Mouse (Mus musculus) kidney, embryonic 16.5 days (tissue): ENCODE measurements around the gene 4930412O13Rik. TPM values are rescaled to one million over a fixed set of nuclear protein-coding genes. Genes with fewer than 3 reads are reported as not detected.

Experiments
- ATAC-seq: fragments of 200-750 bp; cut with Nextera tagmentation; 2 replicates; pipeline ENCODE4 v1.8.0; 2017; ENCODE audit warnings: moderate TSS enrichment; ENCODE audit not compliant: low FRiP score, low TSS enrichment
- H3K27ac ChIP-seq: fragments of 300-500 bp; sonication (generic); 2 replicates; pipeline ENCODE4 v1.5.1; 2014; ENCODE audit warnings: low read length
- H3K27me3 ChIP-seq: fragments of 300-500 bp; sonication (generic); 2 replicates; pipeline ENCODE4 v1.6.1; 2014; ENCODE audit warnings: low read length, control low read depth, mixed read lengths; ENCODE audit not compliant: insufficient read depth
- H3K36me3 ChIP-seq: fragments of 300-500 bp; sonication (generic); 2 replicates; pipeline ENCODE4 v1.6.1; 2014; ENCODE audit warnings: low read length, control low read depth, mixed read lengths; ENCODE audit not compliant: insufficient read depth
- H3K4me1 ChIP-seq: fragments of 300-500 bp; sonication (generic); 2 replicates; pipeline ENCODE4 v1.6.1; 2014; ENCODE audit warnings: low read length, control low read depth, mixed read lengths; ENCODE audit not compliant: insufficient read depth
- H3K4me2 ChIP-seq: fragments of 300-500 bp; sonication (generic); replicated peaks from 2 replicates; pipeline ENCODE4 v1.6.1; 2014; ENCODE audit warnings: low read depth, low read length
- H3K4me3 ChIP-seq: fragments of 300-500 bp; sonication (generic); 2 replicates; pipeline ENCODE4 v1.5.1; 2014; ENCODE audit warnings: mild to moderate bottlenecking, low read length
- H3K9ac ChIP-seq: fragments of 300-500 bp; sonication (generic); replicated peaks from 2 replicates; pipeline ENCODE4 v1.6.1; 2014; ENCODE audit warnings: low read length
- H3K9me3 ChIP-seq: fragments of 300-500 bp; sonication (generic); 2 replicates; pipeline ENCODE4 v1.6.1; 2016; ENCODE audit warnings: low read length, control low read depth
- WGBS: fragments of 180-500 bp; shearing (Covaris S2); extraction: QIAGEN DNeasy Blood & Tissue Kit; methylation state at CpG from one replicate; pipeline ENCODE4 v1.1.7; 2014; 5-methylcytosine and 5-hydroxymethylcytosine counted together
- polyA plus RNA-seq: library from polyadenylated mRNA; unstranded; fragments of >200 nt; fragmentation: Nextera tagmentation; extraction: Ambion mirVana; gene quantifications from 2 replicates; pipeline ENCODE4 v1.2.1, GENCODE M21; 2015

The 4930412O13Rik gene
- polyA plus RNA-seq, 1 experiment from 2014 or later: 2.8 TPM

GRCm38 (mm10) chr2:9872682-9873081 lies 8.4 kb upstream of the 4930412O13Rik start:
- no peaks in the 10 kb centered on the region for H3K36me3 ChIP-seq
- no peaks in the 10 kb centered on the region for H3K9me3 ChIP-seq
- 13% methylated on average over 12 of the region's 12 CpGs for WGBS
- ATAC-seq: no peak; the same call in 1 of the 2 replicates
- H3K4me3 ChIP-seq: peak overlapping the region; percentile 55
- peaks cover 88% of the 10 kb centered on the region for H3K27me3 ChIP-seq
- H3K4me2 ChIP-seq: peak overlapping the region; percentile 90
- H3K9ac ChIP-seq: peak overlapping the region; percentile 51
- peaks cover 3% of the 10 kb centered on the region; the same call in 1 of the 2 replicates for H3K4me1 ChIP-seq
- H3K27ac ChIP-seq: peak overlapping the region; percentile 67

GRCm38 (mm10) chr2:9873757-9874156 lies 7.3 kb upstream of the 4930412O13Rik start:
- 28% methylated on average over 2 of the region's 2 CpGs for WGBS
- H3K4me2 ChIP-seq: peak overlapping the region; percentile 90
- H3K4me3 ChIP-seq: peak overlapping the region; percentile 55
- H3K27ac ChIP-seq: peak overlapping the region; percentile 81; the same call in 1 of the 2 replicates
- peaks cover 83% of the 10 kb centered on the region for H3K27me3 ChIP-seq
- H3K9me3 ChIP-seq: no peaks in the 10 kb centered on the region
- no peak for ATAC-seq
- peaks cover 11% of the 10 kb centered on the region; the same call in 1 of the 2 replicates for H3K4me1 ChIP-seq
- no peaks in the 10 kb centered on the region for H3K36me3 ChIP-seq
- H3K9ac ChIP-seq: peak overlapping the region; percentile 70

GRCm38 (mm10) chr2:9874467-9875219 lies 6.4 kb upstream of the 4930412O13Rik start:
- Histone ChIP-seq H3K4me1 (peaks cover 12% of the 10 kb centered on the region; the same call in 1 of the 2 replicates), H3K4me2 (peak overlapping the region; percentile 90), H3K27ac (peak overlapping the region; percentile 81), H3K9ac (peak overlapping the region; percentile 70), H3K4me3 (peak overlapping the region; percentile 55), H3K36me3 (no peaks in the 10 kb centered on the region), H3K27me3 (peaks cover 77% of the 10 kb centered on the region), H3K9me3 (no peaks in the 10 kb centered on the region)
- ATAC-seq: no peak
- 17% methylated on average over 38 of the region's 39 CpGs for WGBS

- H3K27ac ChIP-seq: peak overlapping the region; percentile 81
Measured at GRCm38 (mm10) chr2:9875220-9875619, 5.8 kb upstream of the 4930412O13Rik start.

GRCm38 (mm10) chr2:9875676-9876357 lies 5.2 kb upstream of the 4930412O13Rik start:
- Histone ChIP-seq H3K27ac (peak overlapping the region; percentile 81), H3K4me3 (peak overlapping the region; percentile 55), H3K27me3 (peaks cover 76% of the 10 kb centered on the region), H3K4me2 (peak overlapping the region; percentile 90), H3K36me3 (no peaks in the 10 kb centered on the region), H3K4me1 (peaks cover 12% of the 10 kb centered on the region; the same call in 1 of the 2 replicates), H3K9ac (peak overlapping the region; percentile 70), H3K9me3 (no peaks in the 10 kb centered on the region)
- 43% methylated on average over 12 of the region's 12 CpGs for WGBS
- no peak for ATAC-seq

More at GRCm38 (mm10) chr2:9875220-9875619, 5.8 kb upstream of the 4930412O13Rik start:
- no peak for ATAC-seq
- 16% methylated on average over 4 of the region's 4 CpGs for WGBS
- Histone ChIP-seq H3K4me2 (peak overlapping the region; percentile 90), H3K4me3 (peak overlapping the region; percentile 55), H3K9ac (peak overlapping the region; percentile 70), H3K4me1 (peaks cover 12% of the 10 kb centered on the region; the same call in 1 of the 2 replicates), H3K9me3 (no peaks in the 10 kb centered on the region), H3K27me3 (peaks cover 78% of the 10 kb centered on the region), H3K36me3 (no peaks in the 10 kb centered on the region)

- Histone ChIP-seq H3K4me1 (peaks cover 21% of the 10 kb centered on the region; the same call in 1 of the 2 replicates), H3K4me2 (peak overlapping the region; percentile 90), H3K27me3 (peaks cover 76% of the 10 kb centered on the region), H3K9me3 (no peaks in the 10 kb centered on the region), H3K9ac (peak overlapping the region; percentile 70), H3K4me3 (peak overlapping the region; percentile 55), H3K36me3 (no peaks in the 10 kb centered on the region), H3K27ac (peak overlapping the region; percentile 81)
- WGBS: 6% methylated on average over 31 of the region's 31 CpGs
- no peak for ATAC-seq
Measured at GRCm38 (mm10) chr2:9876621-9877325, 4.3 kb upstream of the 4930412O13Rik start.

- Histone ChIP-seq H3K4me1 (peaks cover 23% of the 10 kb centered on the region; the same call in 1 of the 2 replicates), H3K27me3 (peaks cover 76% of the 10 kb centered on the region), H3K27ac (peak overlapping the region; percentile 81), H3K4me3 (peak overlapping the region; percentile 55), H3K36me3 (no peaks in the 10 kb centered on the region), H3K4me2 (peak overlapping the region; percentile 90), H3K9me3 (no peaks in the 10 kb centered on the region), H3K9ac (peak overlapping the region; percentile 70)
- under 1% methylated on average over 35 of the region's 35 CpGs for WGBS
- ATAC-seq: no peak
Measured at GRCm38 (mm10) chr2:9877326-9877690, 3.7 kb upstream of the 4930412O13Rik start.

DNA sequence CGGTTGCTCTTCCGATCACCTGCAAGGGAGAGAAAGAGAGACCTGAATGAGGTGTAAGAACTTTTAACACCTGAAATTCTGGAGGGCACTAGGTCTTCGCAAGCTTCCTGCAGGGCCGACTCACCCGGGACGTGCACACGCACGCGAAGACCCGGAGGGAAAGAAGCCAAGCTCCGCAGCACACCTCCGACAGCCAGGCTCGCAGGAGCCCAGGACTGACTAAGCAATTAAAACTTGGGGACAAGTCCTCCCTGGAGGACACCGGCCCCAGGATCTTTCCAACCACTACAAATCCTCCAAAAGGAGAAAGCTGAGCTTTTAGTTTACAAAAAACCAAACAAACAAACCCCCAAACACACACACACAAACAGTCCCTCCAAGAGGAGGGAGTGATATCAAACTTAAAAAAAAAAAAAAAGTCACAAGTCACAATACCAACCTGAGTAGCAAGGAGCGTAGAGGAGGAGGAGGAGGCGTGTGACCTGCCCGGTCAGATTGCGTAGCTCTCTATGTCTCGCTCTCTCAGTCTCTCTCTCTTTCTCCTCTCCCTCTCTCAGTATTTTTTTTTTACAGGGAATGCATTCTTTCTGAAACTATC lies 3.0 kb upstream of the 4930412O13Rik start:
- peaks cover 25% of the 10 kb centered on the region; the same call in 1 of the 2 replicates for H3K4me1 ChIP-seq
- WGBS: under 1% methylated on average over 19 of the region's 19 CpGs
- peak overlapping the region; percentile 55 for H3K4me3 ChIP-seq
- H3K36me3 ChIP-seq: no peaks in the 10 kb centered on the region
- peak overlapping the region; percentile 85 for H3K27ac ChIP-seq
- peak overlapping the region; percentile 90 for H3K4me2 ChIP-seq
- H3K9me3 ChIP-seq: no peaks in the 10 kb centered on the region
- H3K9ac ChIP-seq: peak overlapping the region; percentile 70
- ATAC-seq: no peak
- H3K27me3 ChIP-seq: peaks cover 76% of the 10 kb centered on the region

- Histone ChIP-seq H3K4me1 (peaks cover 25% of the 10 kb centered on the region; the same call in 1 of the 2 replicates), H3K36me3 (no peaks in the 10 kb centered on the region), H3K4me2 (peak overlapping the region; percentile 90), H3K9ac (peak overlapping the region; percentile 70), H3K9me3 (no peaks in the 10 kb centered on the region), H3K27me3 (peaks cover 75% of the 10 kb centered on the region), H3K4me3 (peak overlapping the region; percentile 55), H3K27ac (peak overlapping the region; percentile 85)
- peak; percentile 64 for ATAC-seq
- under 1% methylated on average over 30 of the region's 33 CpGs for WGBS
Measured at GRCm38 (mm10) chr2:9878564-9879081, 2.4 kb upstream of the 4930412O13Rik start.
